8 mouse cellular contexts compared by ENCODE assay signal in genomic region chr11:113611664-113612611, GRCm38 (mm10). TPM values are rescaled to one million over a fixed set of nuclear protein-coding genes. Genes with fewer than 3 reads are reported as not detected.
DNase-seq lines count a peak whose midpoint lies in the region; ATAC-seq lines count a peak whose summit lies in the region.

No protein-coding gene starts in this region.

- peak; percentile 77 for ATAC-seq in forebrain, embryonic 13.5 days
- ATAC-seq in hindbrain, embryonic 14.5 days (ENCODE audit: low FRiP score): peak; percentile 76; the same call in 1 of the 2 replicates
- peak; percentile 84 for ATAC-seq in megakaryocyte progenitor cell, adult 5-6 weeks (replicated peaks; ENCODE audit: poor library complexity)

- peak; percentile 29 to 46 for DNase-seq in cerebellum, adult 18-20 months
- DNase-seq in cerebellum, adult 8-10 months: no peak
- peak; percentile 74 for DNase-seq in adrenal gland, postnatal 14 days
- peak; percentile 79 for DNase-seq in hindbrain, embryonic 14.5 days (ENCODE audit: low spot score)
- peak; percentile 49 to 78 for DNase-seq in left cerebral cortex, postnatal 14 days (ENCODE audit: low spot score in 2 of 2)
- peak; percentile 59 for DNase-seq in right cerebral cortex, postnatal 4 days

- H3K4me2 ChIP-seq in forebrain, embryonic 13.5 days: peak overlapping the region; percentile 15
- H3K4me2 ChIP-seq in hindbrain, embryonic 14.5 days (replicated peaks): peak overlapping the region; percentile 11; the same call in 1 of the 2 replicates

- no peaks in the 10 kb centered on the region; the same call in 1 of the 2 replicates for H3K27me3 ChIP-seq in forebrain, embryonic 13.5 days
- H3K27me3 ChIP-seq in hindbrain, embryonic 14.5 days (ENCODE audit: control insufficient read depth, insufficient read depth, low read length): no peaks in the 10 kb centered on the region

- WGBS in forebrain, embryonic 13.5 days: 21% methylated on average over 24 of the region's 24 CpGs
- 7% methylated on average over 24 of the region's 24 CpGs for WGBS in hindbrain, embryonic 14.5 days

- H3K9ac ChIP-seq in forebrain, embryonic 13.5 days: 0 out of 2 replicates have a peak overlapping the region, but pooled peaks have one; percentile 38
- H3K9ac ChIP-seq in hindbrain, embryonic 14.5 days: no peak overlapping the region

- no peaks in the 10 kb centered on the region for H3K36me3 ChIP-seq in forebrain, embryonic 13.5 days (ENCODE audit: poor library complexity, severe bottlenecking)
- H3K36me3 ChIP-seq in hindbrain, embryonic 14.5 days (replicated peaks; ENCODE audit: control insufficient read depth, insufficient read depth): no peaks in the 10 kb centered on the region

- no peak overlapping the region for H3K4me3 ChIP-seq in forebrain, embryonic 13.5 days
- H3K4me3 ChIP-seq in hindbrain, embryonic 14.5 days (replicated peaks; ENCODE audit: low read length): no peak overlapping the region

- intact Hi-C loops in left cerebral cortex, postnatal 14 days (cut with DNase I): loop anchor here (2.0 to 10.0 kb wide), 2 partner anchors 97 to 315 kb away; no protein-coding TSS in a partner anchor

- H3K27ac ChIP-seq in forebrain, embryonic 13.5 days: peak overlapping the region; percentile 83
- peak overlapping the region; percentile 38 for H3K27ac ChIP-seq in hindbrain, embryonic 14.5 days

- no peaks in the 10 kb centered on the region for H3K9me3 ChIP-seq in forebrain, embryonic 13.5 days (replicated peaks)
- no peaks in the 10 kb centered on the region for H3K9me3 ChIP-seq in hindbrain, embryonic 14.5 days (ENCODE audit: control insufficient read depth, low read length)

- H3K4me1 ChIP-seq in forebrain, embryonic 13.5 days: peaks cover 19% of the 10 kb centered on the region
- no peaks in the 10 kb centered on the region for H3K4me1 ChIP-seq in hindbrain, embryonic 14.5 days (replicated peaks; ENCODE audit: control insufficient read depth, insufficient read depth, low read length)

RNA-seq across cellular contexts. Expression of gene Sstr2, which starts 7.2 kb away (rescaled TPM):
- 2.4 and 2.6 TPM in 2 replicates for total RNA-seq in adrenal gland, postnatal 14 days (2021)
- 62.7 and 78.0 TPM in 2 replicates for polyA plus RNA-seq in forebrain, embryonic 13.5 days (2015; fragmentation: Nextera tagmentation; extraction: Ambion mirVana)
- polyA plus RNA-seq in hindbrain, embryonic 14.5 days (2014; fragmentation: Nextera tagmentation; extraction: Ambion mirVana): 19.4 and 23.9 TPM in 2 replicates
- total RNA-seq in left cerebral cortex, postnatal 14 days (2021): 10 to 100 TPM; 35.7 to 36.2 TPM
- 0.35 and 0.46 TPM in 2 replicates for total RNA-seq in megakaryocyte progenitor cell, adult 5-6 weeks (2015)
- total RNA-seq in megakaryocyte progenitor cell, adult 5-6 weeks (2017): 1.6 TPM in 1 of 2 replicates, not detected in the other

RNA-seq across cellular contexts. Expression of gene Cog1, which starts 37.0 kb away (rescaled TPM):
- 30.8 and 31.9 TPM in 2 replicates for total RNA-seq in adrenal gland, postnatal 14 days (2021)
- 30.1 and 31.1 TPM in 2 replicates for polyA plus RNA-seq in forebrain, embryonic 13.5 days (2015; fragmentation: Nextera tagmentation; extraction: Ambion mirVana)
- 38.0 and 41.9 TPM in 2 replicates for polyA plus RNA-seq in hindbrain, embryonic 14.5 days (2014; fragmentation: Nextera tagmentation; extraction: Ambion mirVana)
- total RNA-seq in left cerebral cortex, postnatal 14 days (2021): 10 to 100 TPM; 36.8 to 38.7 TPM
- 26.0 and 29.0 TPM in 2 replicates for total RNA-seq in megakaryocyte progenitor cell, adult 5-6 weeks (2015)
- total RNA-seq in megakaryocyte progenitor cell, adult 5-6 weeks (2017): 13.7 and 13.9 TPM in 2 replicates

RNA-seq across cellular contexts. Expression of gene Slc39a11, which starts 37.9 kb away (rescaled TPM):
- total RNA-seq in adrenal gland, postnatal 14 days (2021): 13.7 and 17.5 TPM in 2 replicates
- 27.7 and 29.0 TPM in 2 replicates for polyA plus RNA-seq in forebrain, embryonic 13.5 days (2015; fragmentation: Nextera tagmentation; extraction: Ambion mirVana)
- 25.5 and 30.2 TPM in 2 replicates for polyA plus RNA-seq in hindbrain, embryonic 14.5 days (2014; fragmentation: Nextera tagmentation; extraction: Ambion mirVana)
- total RNA-seq in left cerebral cortex, postnatal 14 days (2021): 10 to 100 TPM; 13.9 to 15.3 TPM
- 25.6 and 30.9 TPM in 2 replicates for total RNA-seq in megakaryocyte progenitor cell, adult 5-6 weeks (2015)
- 30.9 and 32.6 TPM in 2 replicates for total RNA-seq in megakaryocyte progenitor cell, adult 5-6 weeks (2017)

Comparison
In these comparisons a context has a peak if more than half of its experiments do, and no peak if none do; other contexts are left out.
1. RNA of gene Sstr2, which starts 7.2 kb away (total RNA-seq): 35.7 to 36.2 TPM in left cerebral cortex, postnatal 14 days; 2.4 to 2.6 TPM in adrenal gland, postnatal 14 days and 0.35 to 1.6 TPM in megakaryocyte progenitor cell, adult 5-6 weeks; every median in the first group is over 10 times any median in the second.
2. Peak in every context shown above with its lines, with median percentiles within 50 percentile points of each other: ATAC-seq.